Mouse (Mus musculus) liver, postnatal 0 days (tissue): ENCODE measurements at regions not wholly inside any gene's neighbourhood (a gene's known extent, or its start where the extent isn't known, plus 50 kb on each side); places are given as distances from the start of the nearest gene placed in this dataset.

Experiments
- CTCF ChIP-seq: sonication (generic); IDR thresholded peaks from 2 replicates; pipeline ENCODE4 v1.5.1; 2016; ENCODE audit warnings: antibody characterized with exemption, low read depth
- EP300 ChIP-seq: IDR thresholded peaks from 2 replicates; pipeline ENCODE4 v1.6.1; 2016; ENCODE audit warnings: antibody characterized with exemption, low read depth, mild to moderate bottlenecking

DNA sequence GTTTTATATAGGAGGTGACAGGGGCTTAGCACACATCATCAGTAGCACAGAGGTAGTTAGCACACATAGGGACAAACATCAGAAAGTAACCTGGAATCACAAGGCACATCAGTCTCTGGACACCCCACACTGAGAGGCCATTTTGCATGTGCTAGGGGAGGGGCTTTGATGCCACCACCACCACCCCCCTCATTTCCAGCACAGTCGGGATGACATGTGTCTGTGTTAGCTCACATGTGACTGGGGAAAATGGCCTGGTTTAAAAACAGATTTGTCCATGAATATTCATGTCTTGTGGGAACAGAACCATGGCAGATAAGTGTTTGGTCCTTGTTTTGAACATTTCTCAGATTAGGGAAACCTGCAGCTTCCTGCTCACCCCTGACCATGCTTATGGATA is 172.9 kb upstream of the Ppp2r2d start:
- TF ChIP-seq EP300, result no peak
- TF ChIP-seq CTCF, result no peak
